Mouse (Mus musculus): ENCODE results near the gene Apool. TPM values are rescaled to one million over a fixed set of nuclear protein-coding genes. Genes with fewer than 3 reads are reported as not detected.

Apool gene
- 130 and 142 TPM in 2 replicates for polyA plus RNA-seq (2015; fragmentation: Nextera tagmentation; extraction: Ambion mirVana)

GRCm38 (mm10) chrX:112310804-112311530, at the start of gene Apool:
Gene Apool (plus strand): TSS chrX:112311334.

GRCm38 (mm10) chrX:112406679-112407078, 95.5 kb downstream of the Apool start, which contains the start of gene Satl1:
Gene Satl1 (minus strand): TSS chrX:112406779.

Other genes starting within 250 kb of the Apool start
- 0.40 and 0.68 TPM in 2 replicates for gene 4933403O08Rik, start 72.3 kb upstream of the Apool start, polyA plus RNA-seq (2015; fragmentation: Nextera tagmentation; extraction: Ambion mirVana)
- not detected in 2 replicates for gene Satl1, start 95.4 kb downstream of the Apool start, polyA plus RNA-seq (2015; fragmentation: Nextera tagmentation; extraction: Ambion mirVana)
- 0.10 and 0.23 TPM in 2 replicates for gene 2010106E10Rik, start 183.9 kb downstream of the Apool start, polyA plus RNA-seq (2015; fragmentation: Nextera tagmentation; extraction: Ambion mirVana)

Data from skeletal muscle tissue, postnatal 0 days (tissue).